Mouse (Mus musculus): ENCODE measurements at regions not wholly inside any gene's neighbourhood (a gene's known extent, or its start where the extent isn't known, plus 50 kb on each side); places are given as distances from the start of the nearest gene placed in this dataset.

GRCm38 (mm10) chr4:124187108-124187507 is 269.3 kb upstream of the 4930535I16Rik start:
- Histone ChIP-seq H3K27ac (no peak overlapping the region), H3K27me3 (peaks cover 66% of the 10 kb centered on the region), H3K9me3 (replicated peaks) (no peaks in the 10 kb centered on the region), H3K36me3 (no peaks in the 10 kb centered on the region), H3K4me3 (replicated peaks) (no peak overlapping the region), H3K9ac (no peak overlapping the region), H3K4me1 (peaks cover 3% of the 10 kb centered on the region; the same call in 1 of the 2 replicates), H3K4me2 (no peak overlapping the region)
- 70% methylated on average over 4 of the region's 4 CpGs for WGBS
- ATAC-seq (replicated peaks; ENCODE audit: low FRiP score) = no peak

GRCm38 (mm10) chr4:124181335-124181734 is 263.5 kb upstream of the 4930535I16Rik start:
- Histone ChIP-seq H3K4me1 (peaks cover 8% of the 10 kb centered on the region), H3K27ac (no peak overlapping the region), H3K4me3 (replicated peaks) (no peak overlapping the region), H3K4me2 (no peak overlapping the region), H3K36me3 (no peaks in the 10 kb centered on the region), H3K27me3 (peaks cover 65% of the 10 kb centered on the region), H3K9ac (no peak overlapping the region), H3K9me3 (replicated peaks) (no peaks in the 10 kb centered on the region)
- no peak for ATAC-seq (replicated peaks; ENCODE audit: low FRiP score)
- WGBS = 81% methylated on average over 4 of the region's 4 CpGs

- ATAC-seq (replicated peaks; ENCODE audit: low FRiP score) = no peak
- under 1% methylated on average over 50 of the region's 50 CpGs for whole genome bisulfite sequencing
- H3K9ac ChIP-seq = peak overlapping the region; percentile 19; the same call in 1 of the 2 replicates
- H3K27ac ChIP-seq = no peak overlapping the region
- peaks cover 8% of the 10 kb centered on the region for H3K4me1 ChIP-seq
- H3K36me3 ChIP-seq = no peaks in the 10 kb centered on the region
- no peaks in the 10 kb centered on the region for H3K9me3 ChIP-seq (replicated peaks)
- peaks cover 71% of the 10 kb centered on the region for H3K27me3 ChIP-seq
- peak overlapping the region; percentile 73 for H3K4me2 ChIP-seq
- peak overlapping the region; percentile 40 for H3K4me3 ChIP-seq (replicated peaks)
Observed at GRCm38 (mm10) chr4:124178401-124179018, 260.7 kb upstream of the 4930535I16Rik start.

- ATAC-seq (replicated peaks; ENCODE audit: low FRiP score) = no peak
Observed at GRCm38 (mm10) chr4:124175531-124175930, 257.7 kb upstream of the 4930535I16Rik start.

GRCm38 (mm10) chr4:124154627-124155026 is 236.8 kb upstream of the 4930535I16Rik start:
- peaks cover 33% of the 10 kb centered on the region for H3K27me3 ChIP-seq
- H3K4me3 ChIP-seq (replicated peaks) = no peak overlapping the region
- no peaks in the 10 kb centered on the region for H3K36me3 ChIP-seq
- no peak for ATAC-seq (replicated peaks; ENCODE audit: low FRiP score)
- WGBS = 92% methylated on average over 6 of the region's 6 CpGs
- no peak overlapping the region for H3K4me2 ChIP-seq
- H3K4me1 ChIP-seq = peaks cover 6% of the 10 kb centered on the region; the same call in 1 of the 2 replicates
- no peak overlapping the region for H3K9ac ChIP-seq
- no peaks in the 10 kb centered on the region for H3K9me3 ChIP-seq (replicated peaks)
- H3K27ac ChIP-seq = no peak overlapping the region

More at GRCm38 (mm10) chr4:124175531-124175930, 257.7 kb upstream of the 4930535I16Rik start:
- Histone ChIP-seq H3K27ac (no peak overlapping the region), H3K9me3 (replicated peaks) (no peaks in the 10 kb centered on the region), H3K27me3 (peaks cover 53% of the 10 kb centered on the region), H3K4me3 (replicated peaks) (no peak overlapping the region), H3K36me3 (no peaks in the 10 kb centered on the region), H3K9ac (no peak overlapping the region), H3K4me2 (no peak overlapping the region), H3K4me1 (peaks cover 11% of the 10 kb centered on the region)
- WGBS = 53% methylated on average over 6 of the region's 6 CpGs

GRCm38 (mm10) chr4:124149771-124150451 is 232.1 kb upstream of the 4930535I16Rik start:
- H3K4me3 ChIP-seq (replicated peaks) = 0 out of 2 replicates have a peak overlapping the region, but pooled peaks have one; percentile 17
- peaks cover 57% of the 10 kb centered on the region for H3K27me3 ChIP-seq
- no peak overlapping the region for H3K27ac ChIP-seq
- no peaks in the 10 kb centered on the region for H3K36me3 ChIP-seq
- no peaks in the 10 kb centered on the region for H3K9me3 ChIP-seq (replicated peaks)
- WGBS = 10% methylated on average over 16 of the region's 16 CpGs
- peak overlapping the region; percentile 51 for H3K4me2 ChIP-seq
- peaks cover 6% of the 10 kb centered on the region; the same call in 1 of the 2 replicates for H3K4me1 ChIP-seq
- H3K9ac ChIP-seq = 0 out of 2 replicates have a peak overlapping the region, but pooled peaks have one; percentile 2
- no peak for ATAC-seq (replicated peaks; ENCODE audit: low FRiP score)

GRCm38 (mm10) chr4:124149037-124149436 is 231.2 kb upstream of the 4930535I16Rik start:
- peaks cover 6% of the 10 kb centered on the region; the same call in 1 of the 2 replicates for H3K4me1 ChIP-seq
- no peaks in the 10 kb centered on the region for H3K36me3 ChIP-seq
- 74% methylated on average over 3 of the region's 3 CpGs for WGBS
- no peak for ATAC-seq (replicated peaks; ENCODE audit: low FRiP score)
- H3K27me3 ChIP-seq = peaks cover 65% of the 10 kb centered on the region
- no peak overlapping the region for H3K9ac ChIP-seq
- no peaks in the 10 kb centered on the region for H3K9me3 ChIP-seq (replicated peaks)
- no peak overlapping the region for H3K27ac ChIP-seq
- H3K4me3 ChIP-seq (replicated peaks) = no peak overlapping the region
- no peak overlapping the region for H3K4me2 ChIP-seq

GRCm38 (mm10) chr4:124147276-124147675 is 229.5 kb upstream of the 4930535I16Rik start:
- Histone ChIP-seq H3K27me3 (peaks cover 69% of the 10 kb centered on the region), H3K4me3 (replicated peaks) (no peak overlapping the region), H3K4me2 (no peak overlapping the region), H3K9ac (no peak overlapping the region), H3K36me3 (no peaks in the 10 kb centered on the region), H3K4me1 (peaks cover 6% of the 10 kb centered on the region; the same call in 1 of the 2 replicates), H3K27ac (no peak overlapping the region), H3K9me3 (replicated peaks) (no peaks in the 10 kb centered on the region)
- ATAC-seq (replicated peaks; ENCODE audit: low FRiP score) = no peak
- 68% methylated on average over 4 of the region's 4 CpGs for WGBS

GRCm38 (mm10) chr4:124146135-124146534 is 228.3 kb upstream of the 4930535I16Rik start:
- ATAC-seq (replicated peaks; ENCODE audit: low FRiP score) = no peak
- H3K4me3 ChIP-seq (replicated peaks) = no peak overlapping the region
- no peaks in the 10 kb centered on the region for H3K36me3 ChIP-seq
- H3K9ac ChIP-seq = no peak overlapping the region
- no peak overlapping the region for H3K27ac ChIP-seq
- peaks cover 6% of the 10 kb centered on the region; the same call in 1 of the 2 replicates for H3K4me1 ChIP-seq
- no peaks in the 10 kb centered on the region for H3K9me3 ChIP-seq (replicated peaks)
- WGBS = 29% methylated on average over 8 of the region's 8 CpGs
- no peak overlapping the region for H3K4me2 ChIP-seq
- H3K27me3 ChIP-seq = peaks cover 66% of the 10 kb centered on the region

- H3K9ac ChIP-seq = no peak overlapping the region
- ATAC-seq (replicated peaks; ENCODE audit: low FRiP score) = no peak
- H3K27me3 ChIP-seq = peaks cover 54% of the 10 kb centered on the region
- H3K4me1 ChIP-seq = no peaks in the 10 kb centered on the region
- 32% methylated on average over 5 of the region's 5 CpGs for WGBS
- H3K36me3 ChIP-seq = no peaks in the 10 kb centered on the region
- no peak overlapping the region for H3K4me2 ChIP-seq
- no peak overlapping the region for H3K27ac ChIP-seq
- H3K4me3 ChIP-seq (replicated peaks) = no peak overlapping the region
- H3K9me3 ChIP-seq (replicated peaks) = no peaks in the 10 kb centered on the region
Observed at GRCm38 (mm10) chr4:124143630-124144029, 225.8 kb upstream of the 4930535I16Rik start.

GRCm38 (mm10) chr4:124143226-124143625 is 225.4 kb upstream of the 4930535I16Rik start:
- H3K36me3 ChIP-seq = no peaks in the 10 kb centered on the region
- no peak overlapping the region for H3K27ac ChIP-seq
- H3K9ac ChIP-seq = no peak overlapping the region
- H3K4me1 ChIP-seq = no peaks in the 10 kb centered on the region
- no peaks in the 10 kb centered on the region for H3K9me3 ChIP-seq (replicated peaks)
- no peak overlapping the region for H3K4me2 ChIP-seq
- 41% methylated on average over 7 of the region's 7 CpGs for WGBS
- ATAC-seq (replicated peaks; ENCODE audit: low FRiP score) = no peak
- H3K27me3 ChIP-seq = peaks cover 53% of the 10 kb centered on the region
- no peak overlapping the region for H3K4me3 ChIP-seq (replicated peaks)

- H3K9ac ChIP-seq = no peak overlapping the region
- no peak overlapping the region for H3K27ac ChIP-seq
- H3K27me3 ChIP-seq = peaks cover 50% of the 10 kb centered on the region
- no peak overlapping the region for H3K4me3 ChIP-seq (replicated peaks)
- H3K4me2 ChIP-seq = no peak overlapping the region
- WGBS = 14% methylated on average over 5 of the region's 5 CpGs
- 0 out of 2 replicates have a peak, but pooled peaks have one; percentile 25 for ATAC-seq (replicated peaks; ENCODE audit: low FRiP score)
- H3K36me3 ChIP-seq = no peaks in the 10 kb centered on the region
- H3K4me1 ChIP-seq = no peaks in the 10 kb centered on the region
- H3K9me3 ChIP-seq (replicated peaks) = no peaks in the 10 kb centered on the region
Observed at GRCm38 (mm10) chr4:124142083-124142482, 224.3 kb upstream of the 4930535I16Rik start.
